18 mouse cellular contexts compared by ENCODE assay signal in the genomic region with DNA sequence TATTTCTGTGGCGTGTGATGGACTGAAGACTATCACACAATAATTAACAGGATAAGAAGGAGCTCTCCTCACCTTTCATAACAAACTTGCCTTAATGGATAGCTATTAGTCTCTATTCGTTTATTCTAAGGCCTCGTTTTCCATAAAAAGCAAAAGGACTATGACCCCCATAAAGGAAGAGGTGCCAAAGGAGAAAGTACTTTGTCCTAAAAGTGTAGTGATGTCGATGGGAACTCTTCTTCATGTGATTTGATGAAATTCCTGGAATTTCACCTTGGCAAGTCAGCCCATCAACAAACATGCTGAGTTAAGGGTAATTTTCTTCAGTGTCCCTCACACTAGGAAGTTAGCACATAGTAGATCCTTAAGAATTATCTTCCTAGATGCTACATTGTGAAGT.
DNase-seq lines count a peak whose midpoint lies in the region; TF ChIP-seq lines count a peak whose summit lies in the region.
"Had no signal": no experiment of that assay in that cellular context is flagged by ENCODE, and none has a peak within 500 bp of the region (broad histone marks: within the 10 kb centered on the region; RNA-seq: fewer than 3 reads in every experiment).

No protein-coding gene starts in this region.

- DNase-seq in gastrocnemius, adult 2 months = no peak
- no peak for DNase-seq in gastrocnemius, adult 18-20 months (ENCODE audit: low spot score)
- DNase-seq in kidney, adult 2 months = peak; percentile 54
- no peak for DNase-seq in kidney, postnatal 10 days
- DNase-seq in kidney, adult 9 months = peak; percentile 22
- DNase-seq in kidney, postnatal 25 days = no peak
- DNase-seq in liver, adult 2 months (ENCODE audit: extremely low read depth, low read depth, low spot score) = peak; percentile 53
- DNase-seq in liver = no peak
- DNase-seq: adrenal gland, adult 2 months; adrenal gland, adult 8-10 months; adrenal gland, postnatal 14 days; adrenal gland, postnatal 25 days; adrenal gland, postnatal 36 days; B cell, adult 2 months; cerebellum, adult 11 months; cerebellum, adult 11-12 months had no signal

- TF ChIP-seq CTCF in gastrocnemius, adult 2 months (IDR thresholded peaks at IDR 0.05) = no peak
- TF ChIP-seq CTCF in kidney, adult 2 months (conservative IDR thresholded peaks at IDR 0.05; ENCODE audit: insufficient read depth, insufficient read length, low read depth, low read length) = no peak
- no peak for TF ChIP-seq CTCF in liver, adult 2 months (IDR thresholded peaks at IDR 0.05; ENCODE audit: low read depth, low read length)

- no peaks in the 10 kb centered on the region for H3K79me2 ChIP-seq in liver, adult 2 months (ENCODE audit: control insufficient read depth, insufficient read depth, low read length)

- no peaks in the 10 kb centered on the region for H3K36me3 ChIP-seq in kidney, adult 2 months (ENCODE audit: control insufficient read depth, insufficient read depth, low read length)
- no peaks in the 10 kb centered on the region for H3K36me3 ChIP-seq in liver, adult 2 months (ENCODE audit: control insufficient read depth, insufficient read depth, low read length)
- H3K36me3 ChIP-seq: G1E had no signal

- H3K9ac ChIP-seq in liver, adult 2 months (ENCODE audit: low read depth, low read length) = no peak overlapping the region

- H3K4me1 ChIP-seq in kidney, adult 2 months (ENCODE audit: control insufficient read depth, insufficient read depth, low read length) = no peaks in the 10 kb centered on the region
- peaks cover 4% of the 10 kb centered on the region; the same call in 1 of the 2 replicates for H3K4me1 ChIP-seq in liver, adult 2 months (ENCODE audit: control insufficient read depth, insufficient read depth, low read length)

- no peak for TF ChIP-seq POLR2A in kidney, adult 2 months (IDR thresholded peaks at IDR 0.05; ENCODE audit: low read depth, low read length)
- no peak for TF ChIP-seq POLR2A in liver, adult 2 months (IDR thresholded peaks at IDR 0.05; ENCODE audit: extremely low read depth, insufficient read depth, low read length)

- intact Hi-C loops in gastrocnemius, adult 2 months (cut with DNase I) = no loop called here

- peak overlapping the region; percentile 65; the same call in 1 of the 2 replicates for H3K27ac ChIP-seq in gastrocnemius, adult 2 months
- no peak overlapping the region for H3K27ac ChIP-seq in kidney, adult 2 months (ENCODE audit: insufficient read depth, low read depth, low read length)
- no peak overlapping the region for H3K27ac ChIP-seq in liver, adult 2 months (replicated peaks; ENCODE audit: insufficient read depth, low read depth, low read length)

- 51% methylated on average over 4 of the region's 4 CpGs for WGBS in kidney, adult 2 months
- WGBS in liver, adult 2 months = 39% methylated on average over 4 of the region's 4 CpGs

- no peak overlapping the region for H3K4me3 ChIP-seq in gastrocnemius, adult 2 months
- H3K4me3 ChIP-seq in kidney, adult 2 months (ENCODE audit: insufficient read depth, low read depth, low read length) = no peak overlapping the region
- no peak overlapping the region for H3K4me3 ChIP-seq in liver, adult 2 months (ENCODE audit: insufficient read depth, low read depth, low read length)

- no peaks in the 10 kb centered on the region for H3K27me3 ChIP-seq in kidney, adult 2 months (replicated peaks; ENCODE audit: control insufficient read depth, insufficient read depth, low read length)
- H3K27me3 ChIP-seq in liver, adult 2 months (ENCODE audit: control insufficient read depth, insufficient read depth, low read length) = no peaks in the 10 kb centered on the region
- H3K27me3 ChIP-seq: CH12.LX had no signal

Comparison
In these comparisons a context has a peak if more than half of its experiments do, and no peak if none do; other contexts are left out.
1. DNase-seq: peak in kidney, adult 2 months (single experiment), kidney, adult 9 months (single experiment) and liver, adult 2 months (single experiment); none in gastrocnemius, adult 2 months (single experiment), gastrocnemius, adult 18-20 months (single experiment), kidney, postnatal 10 days (single experiment), kidney, postnatal 25 days (0 of 2) and liver (single experiment).